Mouse (Mus musculus): ENCODE data around the gene Elof1. TPM values are rescaled to one million over a fixed set of nuclear protein-coding genes. Genes with fewer than 3 reads are reported as not detected.
"Not testable (repeated sequence)": the region's sequence is repeated elsewhere in the genome, so short reads cannot be mapped to it uniquely, and the experiment has no call there.

Gene Elof1
- polyA plus RNA-seq, 1 experiment from 2014 or later, result 157 TPM

DNA sequence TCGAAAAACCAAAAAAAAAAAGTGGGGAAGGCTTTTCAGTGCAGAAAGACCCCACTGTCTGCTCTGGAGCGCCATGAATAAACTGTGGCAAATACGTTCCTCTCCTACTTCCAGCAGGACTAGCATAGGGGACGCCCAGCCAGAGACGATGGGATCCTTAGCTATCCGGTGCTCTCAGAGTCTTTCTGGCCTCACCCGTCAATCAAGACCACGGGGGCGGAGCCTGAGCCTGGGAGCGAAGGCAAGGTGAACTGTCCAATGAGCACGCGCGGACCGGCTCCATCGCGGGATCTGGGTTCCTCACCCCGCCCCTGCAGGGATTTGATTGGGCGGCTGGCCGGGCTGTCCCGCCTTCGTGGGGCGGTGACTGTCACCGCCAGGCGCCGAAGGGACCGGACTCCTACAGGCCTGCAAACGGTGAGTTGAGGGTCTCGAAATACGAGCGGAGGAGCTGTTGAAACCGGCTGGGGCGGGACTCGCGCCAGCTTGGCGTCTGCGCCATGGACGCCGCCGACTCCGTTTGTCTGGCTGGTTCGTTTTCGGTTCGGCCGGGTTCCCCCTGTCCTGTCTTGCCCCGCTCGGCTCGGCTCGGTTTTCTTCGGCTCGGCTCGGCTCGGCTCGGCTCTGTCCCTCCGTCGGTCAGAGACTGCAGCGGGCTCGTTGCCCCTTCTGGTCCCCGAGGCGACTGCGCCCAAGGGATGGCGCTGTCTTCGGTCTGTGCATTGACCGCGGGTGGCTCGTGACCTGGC lies 39.7 kb upstream of the Elof1 start, which contains the start of gene Pigyl:
Gene Pigyl (plus strand): TSS at position 350 of the 749 bp plus-strand sequence.
- Histone ChIP-seq H3K4me2 (ENCODE audit: low read depth, low read length) (peak within 1 kb of the TSS; percentile 78), H3K9ac (ENCODE audit: low read depth, low read length) (peak within 1 kb of the TSS; percentile 88), H3K27ac (ENCODE audit: low read length) (peak within 1 kb of the TSS; percentile 82), H3K27me3 (replicated peaks; ENCODE audit: control insufficient read depth, insufficient read depth, low read length) (no peaks in the 10 kb centered on the region), H3K4me1 (ENCODE audit: control insufficient read depth, insufficient read depth, low read length) (peaks cover 7% of the 10 kb centered on the region), H3K36me3 (ENCODE audit: control insufficient read depth, insufficient read depth, low read length) (no peaks in the 10 kb centered on the region), H3K4me3 (ENCODE audit: low read length) (peak within 1 kb of the TSS; percentile 76), H3K9me3 (ENCODE audit: control insufficient read depth, low read length) (no peaks in the 10 kb centered on the region)
- under 1% methylated on average over 65 of the region's 65 CpGs for WGBS
- peak; percentile 98 for ATAC-seq

DNA sequence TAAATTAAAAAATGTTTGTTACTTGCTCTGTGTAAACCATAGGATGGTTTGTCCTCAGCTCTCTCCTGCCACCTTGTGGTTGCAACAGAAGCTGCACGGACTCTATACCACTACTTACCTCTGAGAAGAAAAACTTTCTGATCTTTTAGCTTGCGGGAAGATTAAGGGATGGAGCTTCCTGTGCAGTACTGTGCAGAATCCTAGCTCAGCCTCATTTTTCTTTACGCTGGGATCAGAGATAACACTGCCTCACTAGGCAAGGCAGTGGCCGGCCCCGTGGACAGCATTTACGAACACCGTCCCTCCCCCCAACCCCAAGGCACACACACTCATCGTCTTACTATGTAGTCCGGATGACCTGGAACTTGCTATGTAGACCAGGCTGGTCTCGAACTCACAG lies 38.6 kb upstream of the Elof1 start:
- peak overlapping the region; percentile 36 for H3K4me2 ChIP-seq (ENCODE audit: low read depth, low read length)
- WGBS, result 18% methylated on average over 10 of the region's 10 CpGs
- peak overlapping the region; percentile 21; the same call in 1 of the 2 replicates for H3K4me3 ChIP-seq (ENCODE audit: low read length)
- peak; percentile 19; the same call in 1 of the 2 replicates for ATAC-seq
- no peak overlapping the region for H3K27ac ChIP-seq (ENCODE audit: low read length)
- H3K27me3 ChIP-seq (replicated peaks; ENCODE audit: control insufficient read depth, insufficient read depth, low read length), result no peaks in the 10 kb centered on the region
- H3K4me1 ChIP-seq (ENCODE audit: control insufficient read depth, insufficient read depth, low read length), result peaks cover 7% of the 10 kb centered on the region
- no peaks in the 10 kb centered on the region for H3K9me3 ChIP-seq (ENCODE audit: control insufficient read depth, low read length)
- no peaks in the 10 kb centered on the region for H3K36me3 ChIP-seq (ENCODE audit: control insufficient read depth, insufficient read depth, low read length)
- peak overlapping the region; percentile 32; the same call in 1 of the 2 replicates for H3K9ac ChIP-seq (ENCODE audit: low read depth, low read length)

DNA sequence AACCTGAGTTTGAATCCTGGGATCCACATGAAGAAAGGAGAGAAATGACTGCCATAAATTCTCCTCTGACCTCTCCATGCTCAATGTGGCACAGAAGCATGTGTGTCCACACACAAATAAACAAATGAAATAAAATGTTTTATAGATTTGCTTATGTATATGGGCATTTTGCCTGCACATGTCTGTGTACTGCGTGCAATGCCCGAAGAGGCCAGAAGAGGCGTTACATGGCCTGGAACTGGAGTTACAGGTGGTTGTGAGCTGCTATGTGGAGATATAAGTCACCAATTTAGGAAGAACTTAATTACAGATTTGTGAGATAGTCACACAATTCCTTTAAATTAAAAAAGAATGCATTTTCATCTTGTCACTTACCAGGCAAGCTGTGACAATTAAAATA lies 36.8 kb upstream of the Elof1 start:
- Histone ChIP-seq H3K27ac (ENCODE audit: low read length) (no peak overlapping the region), H3K4me1 (ENCODE audit: control insufficient read depth, insufficient read depth, low read length) (peaks cover 7% of the 10 kb centered on the region), H3K27me3 (replicated peaks; ENCODE audit: control insufficient read depth, insufficient read depth, low read length) (no peaks in the 10 kb centered on the region), H3K9ac (ENCODE audit: low read depth, low read length) (no peak overlapping the region), H3K4me2 (ENCODE audit: low read depth, low read length) (no peak overlapping the region), H3K9me3 (ENCODE audit: control insufficient read depth, low read length) (0 out of 2 replicates have a peak, but pooled peaks cover 3% of the 10 kb centered on the region), H3K4me3 (ENCODE audit: low read length) (no peak overlapping the region), H3K36me3 (ENCODE audit: control insufficient read depth, insufficient read depth, low read length) (no peaks in the 10 kb centered on the region)
- WGBS, result 89% methylated on average over 3 of the region's 3 CpGs
- no peak for ATAC-seq

DNA sequence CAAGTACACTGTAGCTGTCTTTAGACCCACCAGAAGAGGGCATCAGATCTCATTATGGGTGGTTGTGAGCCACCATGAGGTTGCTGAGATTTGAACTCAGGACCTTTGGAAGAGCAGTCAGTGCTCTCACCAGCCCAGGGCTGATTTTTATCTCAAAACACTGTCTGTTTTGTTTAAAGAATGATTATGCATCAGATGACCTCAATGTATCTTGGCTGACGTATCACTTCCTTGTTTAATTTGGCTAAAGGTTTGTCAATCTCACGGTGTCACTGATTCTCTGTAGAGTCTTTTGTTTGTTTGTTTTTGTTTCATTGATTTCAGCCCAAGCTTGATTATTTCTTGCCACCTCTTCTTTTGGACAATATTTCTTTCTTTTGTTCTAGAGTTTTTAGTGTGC lies 34.0 kb upstream of the Elof1 start:
- Histone ChIP-seq H3K27ac (ENCODE audit: low read length) (no peak overlapping the region), H3K27me3 (replicated peaks; ENCODE audit: control insufficient read depth, insufficient read depth, low read length) (no peaks in the 10 kb centered on the region), H3K9ac (ENCODE audit: low read depth, low read length) (no peak overlapping the region), H3K4me2 (ENCODE audit: low read depth, low read length) (no peak overlapping the region), H3K4me3 (ENCODE audit: low read length) (no peak overlapping the region), H3K36me3 (ENCODE audit: control insufficient read depth, insufficient read depth, low read length) (no peaks in the 10 kb centered on the region), H3K4me1 (ENCODE audit: control insufficient read depth, insufficient read depth, low read length) (no peaks in the 10 kb centered on the region), H3K9me3 (ENCODE audit: control insufficient read depth, low read length) (0 out of 2 replicates have a peak, but pooled peaks cover 7% of the 10 kb centered on the region)
- 80% methylated on average over 2 of the region's 2 CpGs for WGBS
- ATAC-seq, result no peak

DNA sequence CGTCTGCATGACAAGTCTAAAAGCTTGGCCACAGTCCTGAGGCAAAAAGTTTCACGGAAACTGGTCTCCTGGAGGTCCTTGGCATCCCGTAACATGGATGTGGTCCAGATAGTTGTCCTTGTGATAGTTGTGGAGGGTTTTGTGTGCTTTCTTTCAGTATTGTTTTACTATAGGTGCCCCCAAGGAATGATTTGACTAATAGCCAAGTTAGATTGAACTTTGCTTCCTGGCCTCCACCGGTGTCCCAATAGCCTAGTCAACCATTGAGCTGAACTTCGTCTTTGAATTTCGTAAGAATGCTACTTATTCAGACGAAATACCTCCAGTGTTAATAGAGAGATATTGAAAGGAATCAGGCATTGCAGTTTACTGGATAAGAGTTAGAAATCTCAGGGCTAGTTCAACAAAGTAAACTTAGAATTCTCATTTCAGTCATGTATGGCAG lies 33.3 kb upstream of the Elof1 start:
- H3K27me3 ChIP-seq (replicated peaks; ENCODE audit: control insufficient read depth, insufficient read depth, low read length); H3K9me3 ChIP-seq (ENCODE audit: control insufficient read depth, low read length); H3K9ac ChIP-seq (ENCODE audit: low read depth, low read length); H3K4me3 ChIP-seq (ENCODE audit: low read length); H3K4me1 ChIP-seq (ENCODE audit: control insufficient read depth, insufficient read depth, low read length); H3K4me2 ChIP-seq (ENCODE audit: low read depth, low read length); H3K36me3 ChIP-seq (ENCODE audit: control insufficient read depth, insufficient read depth, low read length); H3K27ac ChIP-seq (ENCODE audit: low read length): not testable (repeated sequence)
- peak; percentile 33; the same call in 1 of the 2 replicates for ATAC-seq
- WGBS, result 83% methylated on average over 7 of the region's 7 CpGs

DNA sequence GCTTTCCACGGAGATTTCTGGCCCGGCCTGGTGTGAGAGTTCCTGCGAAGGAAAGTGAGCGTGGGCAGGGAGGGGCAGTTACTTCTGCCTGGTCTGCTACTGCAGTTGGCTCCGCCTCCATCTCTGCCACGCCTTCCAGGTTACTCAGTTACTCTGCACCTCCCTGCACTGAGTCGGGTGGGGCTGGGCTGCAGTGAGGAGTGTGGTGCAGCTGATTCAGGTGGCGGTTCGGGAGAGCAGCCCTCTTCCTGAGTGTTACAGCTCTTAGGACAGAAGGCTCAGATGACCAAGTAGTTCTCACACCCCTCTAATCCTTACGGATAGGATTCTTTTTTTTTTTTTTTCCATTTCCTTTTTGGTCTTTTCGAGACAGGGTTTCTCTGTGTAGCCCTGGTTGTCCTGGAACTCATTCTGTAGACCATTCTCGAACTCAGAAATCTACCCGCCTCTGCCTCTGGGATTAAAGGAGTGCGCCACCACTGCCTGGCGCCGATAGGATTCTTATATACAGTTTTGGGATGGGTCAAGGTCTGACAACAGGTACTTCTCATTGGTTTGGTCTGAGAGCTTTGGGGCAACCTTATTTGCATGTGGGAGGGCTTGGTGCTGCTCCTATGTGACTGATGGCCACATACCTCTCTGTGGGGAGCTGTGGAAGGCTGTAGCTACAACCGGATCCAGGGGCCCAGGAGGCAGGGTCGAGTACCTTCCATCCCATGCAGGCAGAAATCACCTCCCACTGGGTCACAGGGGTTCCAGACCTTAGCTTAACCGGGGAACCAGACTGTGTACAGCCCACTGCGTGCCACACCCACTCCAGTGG lies 32.7 kb upstream of the Elof1 start:
- no peaks in the 10 kb centered on the region for H3K36me3 ChIP-seq (ENCODE audit: control insufficient read depth, insufficient read depth, low read length)
- H3K27ac ChIP-seq (ENCODE audit: low read length), result no peak overlapping the region

DNA sequence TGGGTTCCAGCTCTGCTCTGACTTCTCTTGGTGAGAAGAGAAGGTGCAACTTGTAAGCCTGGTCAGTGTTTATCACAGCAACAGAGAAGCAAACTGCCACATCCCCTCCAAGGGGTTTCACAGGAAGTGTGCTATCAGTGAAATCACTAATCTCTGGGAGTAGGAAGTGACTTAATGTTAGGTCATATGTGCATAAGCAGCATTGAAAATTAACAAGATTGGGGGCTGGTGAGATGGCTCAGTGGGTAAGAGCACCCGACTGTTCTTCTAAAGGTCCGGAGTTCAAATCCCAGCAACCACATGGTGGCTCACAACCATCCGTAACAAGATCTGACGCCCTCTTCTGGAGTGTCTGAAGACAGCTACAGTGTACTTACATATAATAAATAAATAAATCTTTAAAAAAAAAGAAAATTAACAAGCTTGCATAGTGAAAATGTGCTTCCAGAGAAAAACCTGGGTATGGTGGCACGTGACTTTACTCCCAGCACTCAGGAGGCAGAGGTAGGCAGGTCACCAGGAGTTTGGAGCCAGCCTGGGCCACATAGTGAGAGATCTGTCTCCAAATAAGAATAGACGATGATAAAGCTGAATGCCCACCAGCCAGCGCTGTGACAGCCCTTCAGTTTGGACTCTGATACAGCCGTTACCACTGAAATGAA lies 27.5 kb upstream of the Elof1 start:
- H3K27me3 ChIP-seq (replicated peaks; ENCODE audit: control insufficient read depth, insufficient read depth, low read length), result no peaks in the 10 kb centered on the region
- H3K27ac ChIP-seq (ENCODE audit: low read length), result no peak overlapping the region
- 82% methylated on average over 7 of the region's 8 CpGs for WGBS
- H3K4me2 ChIP-seq (ENCODE audit: low read depth, low read length), result no peak overlapping the region
- no peak for ATAC-seq
- no peaks in the 10 kb centered on the region for H3K4me1 ChIP-seq (ENCODE audit: control insufficient read depth, insufficient read depth, low read length)
- no peak overlapping the region for H3K4me3 ChIP-seq (ENCODE audit: low read length)
- 0 out of 2 replicates have a peak, but pooled peaks cover 7% of the 10 kb centered on the region for H3K9me3 ChIP-seq (ENCODE audit: control insufficient read depth, low read length)
- no peaks in the 10 kb centered on the region for H3K36me3 ChIP-seq (ENCODE audit: control insufficient read depth, insufficient read depth, low read length)
- no peak overlapping the region for H3K9ac ChIP-seq (ENCODE audit: low read depth, low read length)

More for the DNA sequence above, 32.7 kb upstream of the Elof1 start:
- H3K9ac ChIP-seq (ENCODE audit: low read depth, low read length), result no peak overlapping the region
- no peaks in the 10 kb centered on the region for H3K27me3 ChIP-seq (replicated peaks; ENCODE audit: control insufficient read depth, insufficient read depth, low read length)
- H3K4me3 ChIP-seq (ENCODE audit: low read length), result no peak overlapping the region
- peak; percentile 83 for ATAC-seq
- H3K4me2 ChIP-seq (ENCODE audit: low read depth, low read length), result no peak overlapping the region
- WGBS, result 73% methylated on average over 20 of the region's 20 CpGs
- H3K9me3 ChIP-seq (ENCODE audit: control insufficient read depth, low read length), result 0 out of 2 replicates have a peak, but pooled peaks cover 7% of the 10 kb centered on the region
- no peaks in the 10 kb centered on the region for H3K4me1 ChIP-seq (ENCODE audit: control insufficient read depth, insufficient read depth, low read length)

DNA sequence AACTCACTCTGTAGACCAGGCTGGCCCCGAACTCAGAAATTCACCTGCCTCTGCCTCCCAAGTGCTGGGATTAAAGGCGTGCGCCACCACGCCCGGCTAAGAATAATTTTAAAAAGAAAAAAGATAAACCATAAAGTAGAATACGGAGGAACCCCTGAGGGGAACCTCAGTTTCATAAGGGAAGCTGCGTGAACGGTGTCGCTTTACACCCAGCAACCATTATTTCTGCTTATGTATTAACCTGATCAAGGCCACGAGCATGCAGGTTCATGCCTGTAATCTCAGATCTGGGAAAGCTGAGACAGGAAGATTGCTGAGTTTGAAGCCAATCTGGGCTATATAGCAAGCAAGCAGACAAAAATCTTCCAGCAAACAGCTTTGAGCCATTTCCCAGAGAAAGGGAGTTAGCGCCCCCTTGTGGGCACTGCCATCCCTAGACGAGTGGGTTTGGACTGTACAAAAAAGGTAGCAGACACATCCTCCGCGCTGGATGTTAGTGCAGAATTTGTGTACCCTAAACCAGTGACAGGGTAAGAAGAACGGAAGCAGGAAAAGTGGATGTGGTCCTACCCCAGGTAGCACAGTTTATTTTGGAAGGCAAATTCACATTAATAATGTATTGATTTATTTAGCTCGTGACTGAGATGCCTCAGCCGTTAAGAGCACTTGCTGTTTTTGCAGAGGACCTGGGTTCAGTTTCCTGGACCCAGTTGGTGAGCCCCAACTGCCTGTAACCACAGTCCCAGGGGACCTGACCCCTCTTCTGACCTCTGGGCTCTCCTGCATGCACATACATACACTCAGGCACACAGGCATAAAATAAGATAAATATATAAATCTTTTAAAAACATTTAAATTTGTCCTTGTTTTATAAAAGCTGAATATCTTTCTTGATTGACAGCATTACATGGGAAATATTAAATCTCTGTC lies 26.4 kb upstream of the Elof1 start:
- Histone ChIP-seq H3K9ac (ENCODE audit: low read depth, low read length) (no peak overlapping the region), H3K36me3 (ENCODE audit: control insufficient read depth, insufficient read depth, low read length) (no peaks in the 10 kb centered on the region), H3K27me3 (replicated peaks; ENCODE audit: control insufficient read depth, insufficient read depth, low read length) (no peaks in the 10 kb centered on the region), H3K27ac (ENCODE audit: low read length) (no peak overlapping the region), H3K4me1 (ENCODE audit: control insufficient read depth, insufficient read depth, low read length) (no peaks in the 10 kb centered on the region), H3K9me3 (ENCODE audit: control insufficient read depth, low read length) (0 out of 2 replicates have a peak, but pooled peaks cover 4% of the 10 kb centered on the region), H3K4me2 (ENCODE audit: low read depth, low read length) (no peak overlapping the region), H3K4me3 (ENCODE audit: low read length) (no peak overlapping the region)
- ATAC-seq, result peak; percentile 59
- 56% methylated on average over 17 of the region's 17 CpGs for WGBS

Measured in intestine, embryonic 16.5 days (tissue).